Mouse (Mus musculus) testis, adult 2 months (tissue): Measurements from ENCODE around the gene Fbxw5. TPM values are rescaled to one million over a fixed set of nuclear protein-coding genes. Genes with fewer than 3 reads are reported as not detected.

Source experiments
- H3K27ac ChIP-seq: fragments of 200-500 bp; 2 replicates; pipeline ENCODE4 v1.5.1; 2012; ENCODE audit warnings: low read depth, low read length; ENCODE audit not compliant: control insufficient read depth, insufficient read depth
- H3K27me3 ChIP-seq: fragments of 200-500 bp; 2 replicates; pipeline ENCODE4 v1.6.1; 2012; ENCODE audit warnings: mild to moderate bottlenecking, low read length, moderate library complexity; ENCODE audit not compliant: control insufficient read depth, insufficient read depth
- H3K36me3 ChIP-seq: fragments of 200-500 bp; 2 replicates; pipeline ENCODE4 v1.6.1; 2012; ENCODE audit warnings: mild to moderate bottlenecking, low read length; ENCODE audit not compliant: control insufficient read depth, insufficient read depth
- H3K4me1 ChIP-seq: fragments of 200-500 bp; 2 replicates; pipeline ENCODE4 v1.6.1; 2012; ENCODE audit warnings: low read length; ENCODE audit not compliant: control insufficient read depth, insufficient read depth
- H3K4me3 ChIP-seq: fragments of 200-500 bp; 2 replicates; pipeline ENCODE4 v1.5.1; 2012; ENCODE audit warnings: low read depth, mild to moderate bottlenecking, low read length, moderate library complexity, mixed read lengths; ENCODE audit not compliant: control insufficient read depth
- CTCF ChIP-seq: fragments of 200-500 bp; IDR thresholded peaks from 2 replicates; pipeline ENCODE4 v1.5.1; 2012; ENCODE audit warnings: low read depth, mild to moderate bottlenecking, inconsistent platforms, low read length, moderate library complexity; ENCODE audit not compliant: control insufficient read depth, insufficient read depth, insufficient replicate concordance
- POLR2A ChIP-seq: fragments of 200-500 bp; IDR thresholded peaks from 2 replicates; pipeline ENCODE4 v1.6.1; 2012; ENCODE audit warnings: low read depth, mild to moderate bottlenecking, inconsistent platforms, low read length, moderate library complexity; ENCODE audit not compliant: control insufficient read depth
- polyA plus RNA-seq: library from polyadenylated mRNA; depleted of rRNA; stranded (reverse); fragments of >200 nt; gene quantifications from 2 replicates; pipeline ENCODE4 v1.2.3, GENCODE M21; 2012; rRNA removed

Gene Fbxw5
- polyA plus RNA-seq: 137 and 166 TPM in 2 replicates

DNA sequence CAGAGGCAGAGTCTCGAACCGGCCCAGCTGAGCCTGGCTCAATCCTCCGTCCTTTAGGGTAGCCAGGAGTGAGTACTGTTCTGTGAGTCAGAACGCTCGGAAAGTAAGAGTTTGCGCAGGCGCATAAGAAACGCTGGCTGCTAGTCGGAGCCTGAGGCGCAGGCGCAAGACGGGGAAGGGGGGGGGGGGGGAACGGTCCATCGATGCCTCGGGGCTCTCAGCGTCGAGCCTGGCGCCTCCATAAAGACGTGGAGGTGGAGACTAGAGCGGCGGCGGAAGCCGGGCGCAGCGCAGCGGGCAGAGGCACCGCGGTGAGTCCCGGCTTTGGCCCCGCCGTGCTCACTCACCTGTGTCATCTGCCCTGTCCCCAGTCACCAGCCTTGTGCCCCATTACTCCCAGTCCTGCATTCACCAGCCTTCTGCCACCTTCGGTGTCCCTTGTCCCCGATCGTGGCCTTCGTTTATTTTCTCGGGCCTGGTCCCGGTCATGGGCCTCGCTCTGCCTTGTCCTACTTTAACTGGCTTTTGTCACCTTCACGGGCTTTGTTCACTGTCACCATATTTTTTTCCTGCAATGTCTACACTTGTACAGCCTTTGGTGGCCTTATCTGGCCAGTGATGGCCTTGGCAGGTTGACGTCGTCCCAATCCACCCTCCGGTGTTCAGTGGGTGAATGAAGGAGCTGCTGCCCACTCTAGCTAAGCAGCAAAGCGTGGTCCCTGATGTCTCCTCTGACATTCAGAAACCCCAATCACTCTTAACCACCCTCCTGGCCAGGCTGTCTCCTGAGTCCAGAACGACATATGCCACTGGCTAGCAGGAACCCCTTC, at the start of gene Fbxw5:
TSS of gene Fbxw5 (plus strand) at position 175 of the 830 bp plus-strand sequence.
- Histone ChIP-seq H3K27ac (peak within 1 kb of the TSS; percentile 89), H3K4me1 (peaks cover 18% of the 10 kb centered on the region), H3K27me3 (no peaks in the 10 kb centered on the region), H3K36me3 (peaks cover 3% of the 10 kb centered on the region), H3K4me3 (peak within 1 kb of the TSS; percentile 99)
- TF ChIP-seq CTCF: no peak
- peak; percentile 89 for TF ChIP-seq POLR2A

- H3K27ac ChIP-seq: no peak overlapping the region
- H3K27me3 ChIP-seq: no peaks in the 10 kb centered on the region
- no peak overlapping the region for H3K4me3 ChIP-seq
- TF ChIP-seq CTCF: no peak
- no peak for TF ChIP-seq POLR2A
- no peaks in the 10 kb centered on the region for H3K4me1 ChIP-seq
- H3K36me3 ChIP-seq: no peaks in the 10 kb centered on the region
Observed at GRCm38 (mm10) chr2:25450853-25451647, 49.5 kb upstream of the Fbxw5 start.

DNA sequence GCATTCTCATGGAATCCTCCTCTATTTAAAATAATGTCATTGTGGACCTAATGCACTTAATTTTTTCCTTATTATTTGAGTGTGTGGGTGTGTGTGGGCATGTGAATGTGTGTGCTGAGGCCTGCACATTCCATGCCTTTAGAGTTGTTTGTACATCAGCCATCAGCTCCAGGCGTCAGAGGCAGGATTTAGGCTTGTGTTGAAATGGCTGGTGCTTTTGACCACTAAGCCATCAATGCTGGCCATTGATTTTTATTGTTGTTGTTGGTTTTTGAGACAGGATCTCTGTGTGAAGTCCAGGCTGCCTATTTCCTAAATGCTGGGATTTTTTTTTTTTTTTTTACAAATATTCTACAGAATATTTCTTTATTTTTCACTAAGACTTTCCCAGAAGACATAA, 47.6 kb upstream of the Fbxw5 start:
- H3K36me3 ChIP-seq: no peaks in the 10 kb centered on the region
- TF ChIP-seq CTCF (no peak), POLR2A (no peak)
- H3K27ac ChIP-seq: no peak overlapping the region
- H3K4me3 ChIP-seq: no peak overlapping the region
- H3K4me1 ChIP-seq: no peaks in the 10 kb centered on the region; the same call in 1 of the 2 replicates
- H3K27me3 ChIP-seq: no peaks in the 10 kb centered on the region

GRCm38 (mm10) chr2:25456205-25456953, 44.2 kb upstream of the Fbxw5 start, which contains the start of gene Clic3:
Gene Clic3 (plus strand): TSS chr2:25456838.
- peaks cover 9% of the 10 kb centered on the region for H3K4me1 ChIP-seq
- H3K27ac ChIP-seq: no peak within 1 kb of the TSS
- no peaks in the 10 kb centered on the region for H3K27me3 ChIP-seq
- no peak within 1 kb of the TSS for H3K4me3 ChIP-seq
- no peaks in the 10 kb centered on the region for H3K36me3 ChIP-seq
- TF ChIP-seq CTCF: no peak
- TF ChIP-seq POLR2A: no peak

DNA sequence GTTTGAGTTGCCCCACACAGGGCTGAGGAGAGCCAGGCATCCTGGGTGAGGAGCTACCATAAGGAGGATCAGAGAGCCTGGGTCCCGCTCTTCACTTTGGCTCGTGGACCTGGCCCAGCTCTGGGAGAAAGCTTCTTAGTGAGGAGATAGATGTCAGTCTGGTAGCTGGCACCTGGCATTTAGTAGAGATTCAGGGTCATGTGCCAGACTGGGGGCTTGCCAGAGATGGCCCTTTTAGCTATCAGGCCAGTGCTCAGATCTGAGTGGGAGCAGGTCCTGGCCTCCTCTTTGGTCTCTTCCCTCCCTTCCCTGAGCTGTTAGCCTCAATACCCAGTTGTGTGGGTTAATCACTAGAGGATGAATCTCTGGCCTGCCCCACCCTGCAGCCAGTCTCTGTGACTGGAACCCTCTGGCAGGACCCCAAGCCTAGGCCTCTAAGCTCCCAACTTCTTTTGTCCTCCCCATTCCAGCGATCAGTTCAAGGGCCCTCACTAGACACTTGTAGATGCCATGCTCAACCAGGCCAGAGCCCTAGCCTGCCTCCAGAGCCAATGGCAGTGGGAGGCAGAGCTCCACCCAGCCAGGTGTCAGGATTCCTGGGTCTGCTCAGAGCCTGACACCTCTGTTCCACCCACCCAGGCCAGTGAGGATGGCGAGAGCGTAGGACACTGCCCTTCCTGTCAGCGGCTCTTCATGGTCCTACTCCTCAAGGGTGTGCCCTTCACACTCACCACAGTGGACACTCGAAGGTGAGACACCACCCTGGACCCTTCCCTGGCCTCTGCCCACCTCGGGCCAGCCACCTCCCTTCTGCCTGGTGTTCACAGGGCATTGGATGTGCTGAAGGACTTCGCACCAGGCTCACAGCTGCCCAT, 43.3 kb upstream of the Fbxw5 start:
- TF ChIP-seq POLR2A (no peak), CTCF (no peak)
- Histone ChIP-seq H3K4me3 (no peak overlapping the region), H3K27ac (no peak overlapping the region), H3K4me1 (peaks cover 14% of the 10 kb centered on the region), H3K27me3 (no peaks in the 10 kb centered on the region), H3K36me3 (no peaks in the 10 kb centered on the region)

GRCm38 (mm10) chr2:25458911-25459310, 41.6 kb upstream of the Fbxw5 start:
- H3K4me3 ChIP-seq: no peak overlapping the region
- no peak overlapping the region for H3K27ac ChIP-seq

More at GRCm38 (mm10) chr2:25458911-25459310, 41.6 kb upstream of the Fbxw5 start:
- H3K36me3 ChIP-seq: no peaks in the 10 kb centered on the region
- peaks cover 14% of the 10 kb centered on the region for H3K4me1 ChIP-seq
- TF ChIP-seq POLR2A (no peak), CTCF (no peak)
- no peaks in the 10 kb centered on the region for H3K27me3 ChIP-seq
